Mouse (Mus musculus) urinary bladder, postnatal 36 days (tissue): ENCODE measurements around the gene Gm49393.
"Not testable (repeated sequence)": the region's sequence is repeated elsewhere in the genome, so short reads cannot be mapped to it uniquely, and the experiment has no call there.

ENCODE experiments used
- DNase-seq, 2 experiments: peaks; one replicate each; pipeline ENCODE4 v3.0.0; 2022; ENCODE audit warnings: low spot score in 2 of 2, mixed read lengths in 1 of 2

Gm49393 gene

DNA sequence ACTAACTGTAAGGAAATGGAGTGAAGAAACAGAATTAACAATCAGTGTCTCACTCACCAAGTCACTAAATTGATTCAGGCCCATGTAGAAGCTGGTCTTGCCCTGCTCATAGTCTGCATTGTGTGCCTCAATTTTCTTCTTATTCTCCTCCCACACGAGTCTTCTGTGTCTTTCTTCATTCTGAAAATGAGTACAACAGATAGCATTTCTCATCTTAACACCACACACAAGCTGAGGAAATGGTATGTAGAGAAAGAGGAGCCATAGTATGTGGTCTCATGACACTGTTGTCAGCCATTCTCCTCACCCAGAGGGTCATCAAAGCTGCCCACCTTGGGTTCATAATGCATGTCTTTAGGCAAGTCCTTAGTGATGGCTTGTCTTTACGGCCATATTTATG, at the start of gene Gm49393:
Gm49393 (minus strand) TSS at position 101 of the 400 bp plus-strand sequence.
- not testable (repeated sequence) for DNase-seq

GRCm38 (mm10) chr13:60972319-60972718, 36.9 kb upstream of the Gm49393 start:
- not testable (repeated sequence) for DNase-seq

DNA sequence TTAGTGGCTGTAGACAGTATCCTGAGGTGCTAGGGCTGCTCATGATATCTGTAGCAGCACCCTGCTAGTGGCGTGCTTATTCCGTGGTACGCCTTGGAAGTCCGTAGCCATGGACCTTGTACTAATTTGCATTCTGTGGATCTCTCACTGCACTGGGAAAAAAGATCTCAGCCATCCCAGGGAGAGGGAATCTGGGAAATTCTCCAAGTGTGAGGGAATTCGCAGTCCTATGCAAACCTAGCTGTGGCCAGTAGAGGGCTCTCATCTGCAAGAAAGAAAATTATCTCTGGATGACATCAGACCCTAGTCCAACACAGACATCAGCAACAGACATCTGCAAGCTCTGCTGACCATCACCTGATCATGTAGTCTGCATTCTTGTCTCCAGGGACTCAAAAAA, 28.6 kb upstream of the Gm49393 start:
- peak in 1 of 2 experiments; percentile 2 for DNase-seq

GRCm38 (mm10) chr13:60961706-60962105, 26.3 kb upstream of the Gm49393 start:
- DNase-seq = no peak

DNA sequence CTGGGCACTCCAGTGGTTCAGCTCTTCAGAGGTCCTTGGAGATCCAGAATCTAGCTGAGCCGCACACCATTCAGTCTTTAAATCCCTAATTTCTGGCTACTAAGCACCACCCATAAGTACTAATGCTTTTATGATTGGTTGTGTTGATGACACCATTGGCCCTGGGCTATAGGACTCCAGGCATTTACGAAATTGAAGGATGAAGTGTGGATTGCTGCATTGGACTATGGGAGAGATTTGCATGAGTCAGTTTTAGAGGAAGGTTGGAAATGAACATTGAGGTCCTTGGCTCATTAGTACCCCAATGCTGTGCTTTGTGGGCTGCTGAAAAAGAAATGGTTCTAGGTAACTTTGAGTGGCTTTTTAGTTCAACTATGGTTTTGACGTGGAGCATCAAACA, 6.5 kb upstream of the Gm49393 start, which contains the start of gene Tpbpa:
Tpbpa (minus strand) TSS at position 101 of the 400 bp plus-strand sequence.
- not testable (repeated sequence) for DNase-seq

- peak in 1 of 2 experiments; percentile 14 for DNase-seq
These were observed 1.1 kb upstream of the Gm49393 start, which contains the start of the genes Gm49391 and Ctla2a for GRCm38 (mm10) chr13:60936500-60936901. Gm49391 (minus strand) TSS chr13:60936571. Ctla2a (minus strand) TSS chr13:60936625.

GRCm38 (mm10) chr13:60904780-60905179, 30.6 kb downstream of the Gm49393 start, which contains the start of gene Tpbpb:
Tpbpb (minus strand) TSS chr13:60904880.
- DNase-seq = not testable (repeated sequence)

- DNase-seq = peak in 1 of 2 experiments; percentile 54
These were observed 38.1 kb downstream of the Gm49393 start, which contains the start of gene Ctla2b for GRCm38 (mm10) chr13:60897328-60897727. Ctla2b (minus strand) TSS chr13:60897447.

GRCm38 (mm10) chr13:60896794-60897193, 38.6 kb downstream of the Gm49393 start, which contains the start of gene Gm49392:
Gm49392 (minus strand) TSS chr13:60896894.
- not testable (repeated sequence) for DNase-seq

- no peak for DNase-seq
These were observed 39.8 kb downstream of the Gm49393 start for GRCm38 (mm10) chr13:60895406-60896160.

- DNase-seq = no peak
These were observed 43.1 kb downstream of the Gm49393 start for GRCm38 (mm10) chr13:60892301-60892700.

- no peak for DNase-seq
These were observed 71.1 kb downstream of the Gm49393 start, which contains the start of gene 4930486L24Rik for GRCm38 (mm10) chr13:60864281-60864680. 4930486L24Rik (minus strand) TSS chr13:60864475.

GRCm38 (mm10) chr13:60848241-60849120, 86.9 kb downstream of the Gm49393 start:
- DNase-seq = no peak

DNA sequence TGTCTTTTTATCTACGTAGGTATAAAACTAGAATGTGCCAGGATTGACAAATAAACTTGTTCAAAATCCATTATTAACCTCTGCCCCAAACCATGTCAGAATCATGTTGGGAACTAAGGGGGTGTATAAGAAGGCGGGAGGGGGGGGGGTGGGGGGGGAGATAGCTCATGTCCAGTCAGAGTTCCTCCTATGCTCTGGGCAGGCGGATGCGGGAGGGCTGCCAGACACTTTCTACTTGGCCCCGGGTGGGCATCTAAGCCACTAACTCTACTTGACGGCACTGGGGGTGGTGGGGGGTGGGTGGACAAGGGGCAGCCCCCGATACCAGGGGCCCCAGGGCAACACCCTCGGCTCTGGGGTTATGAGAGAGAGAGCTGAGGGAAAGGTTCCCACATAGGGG, 92.2 kb downstream of the Gm49393 start:
- no peak for DNase-seq

GRCm38 (mm10) chr13:60842703-60843102, 92.7 kb downstream of the Gm49393 start:
- DNase-seq = no peak

- no peak for DNase-seq
These were observed 96.0 kb downstream of the Gm49393 start for GRCm38 (mm10) chr13:60839353-60839902.

DNA sequence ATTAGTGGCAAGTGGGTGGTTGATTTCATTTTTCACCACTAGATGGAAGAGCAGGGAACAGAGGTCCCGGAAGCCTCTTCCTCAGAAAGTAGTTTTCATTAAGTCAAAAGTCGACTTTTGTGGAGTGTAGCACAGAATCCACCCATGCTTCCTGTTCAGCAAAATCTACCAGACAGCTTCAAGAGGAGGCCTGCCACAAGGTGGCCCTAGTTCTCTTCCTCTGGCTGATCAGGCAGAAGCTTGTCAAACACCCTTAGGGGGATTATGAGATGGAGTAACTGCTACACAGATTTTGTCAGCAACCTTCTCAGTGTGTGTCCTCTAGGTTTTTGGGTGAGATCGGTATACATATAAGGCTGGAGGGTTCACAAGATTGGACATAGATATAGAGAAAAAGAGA, 109.3 kb downstream of the Gm49393 start:
- peak in 1 of 2 experiments; percentile 18 for DNase-seq

GRCm38 (mm10) chr13:60820486-60821175, 114.8 kb downstream of the Gm49393 start:
- no peak for DNase-seq

DNA sequence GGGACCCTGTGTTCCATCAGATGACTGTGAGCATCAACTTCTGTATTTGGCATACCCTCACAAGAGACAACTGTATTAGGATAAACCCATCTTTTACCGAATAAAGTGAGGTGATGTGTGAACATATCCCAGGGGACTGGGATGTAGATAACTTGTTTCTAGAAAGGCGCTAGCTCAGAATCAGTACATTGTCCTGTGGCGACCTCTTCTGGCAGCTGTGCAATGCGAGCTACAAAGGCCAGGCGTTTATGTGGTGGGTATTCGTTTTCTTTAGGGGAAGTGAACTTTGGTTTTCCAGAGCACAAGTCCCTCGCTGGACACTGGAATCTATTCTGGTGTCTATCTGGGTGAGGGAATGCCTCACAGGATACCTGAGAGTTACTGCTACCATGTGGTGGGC, 115.9 kb downstream of the Gm49393 start:
- peak; percentile 22 to 27 for DNase-seq

- no peak for DNase-seq
These were observed 121.7 kb downstream of the Gm49393 start for GRCm38 (mm10) chr13:60813722-60814121.

DNA sequence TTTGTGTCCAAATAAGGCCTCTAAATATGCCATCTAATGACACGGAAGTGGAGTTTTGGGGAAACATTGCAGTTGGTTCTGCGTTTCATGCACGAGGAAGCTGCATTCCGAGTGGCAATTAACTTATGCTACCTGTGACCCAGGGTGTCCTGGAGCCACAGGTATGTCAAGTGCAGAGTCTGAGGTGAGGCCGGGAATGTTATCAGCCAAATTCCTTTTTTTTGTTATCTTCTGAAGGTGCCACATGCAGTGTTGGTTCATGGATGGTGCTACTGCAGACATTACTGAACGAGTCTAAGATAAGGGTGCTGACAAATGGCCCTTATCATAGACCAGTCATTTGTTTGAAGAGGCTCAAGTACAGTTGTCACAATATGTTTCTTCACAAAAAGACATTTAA, 122.6 kb downstream of the Gm49393 start:
- no peak for DNase-seq
